Mouse (Mus musculus) CD8-positive naive resting alpha-beta T cell, adult 57 days (primary cell): ENCODE measurements around the gene Olfr311. TPM values are rescaled to one million over a fixed set of nuclear protein-coding genes. Genes with fewer than 3 reads are reported as not detected.

Source experiments
- total RNA-seq: library from RNA; stranded (reverse); gene quantifications from one replicate; pipeline ENCODE4 v1.2.4, GENCODE M21; 2023

Olfr311 gene
- not detected for total RNA-seq

GRCm38 (mm10) chr11:58838951-58839350 lies at the start of gene Olfr311:
Olfr311 (plus strand) TSS chr11:58839251.

GRCm38 (mm10) chr11:58801558-58802228 lies 37.4 kb upstream of the Olfr311 start, which contains the start of gene Fam183b:
Fam183b (minus strand) TSS chr11:58801960.

GRCm38 (mm10) chr11:58814700-58815099 lies 24.4 kb upstream of the Olfr311 start, which contains the start of gene Olfr313:
Olfr313 (plus strand) TSS chr11:58815000.

GRCm38 (mm10) chr11:58828937-58829336 lies 10.1 kb upstream of the Olfr311 start, which contains the start of gene Olfr312:
Olfr312 (plus strand) TSS chr11:58829237.

GRCm38 (mm10) chr11:58846919-58847461 lies 7.9 kb downstream of the Olfr311 start, which contains the start of gene Gm12258:
Gm12258 (plus strand) TSS chr11:58847158.

GRCm38 (mm10) chr11:58867039-58867953 lies 28.2 kb downstream of the Olfr311 start, which contains the start of gene 2810021J22Rik:
2810021J22Rik (plus strand) TSS chr11:58867216.

Other genes starting within 250 kb of the Olfr311 start
- not detected for gene Olfr324, start 244.1 kb upstream of the Olfr311 start, total RNA-seq
- gene 2210407C18Rik, start 223.2 kb upstream of the Olfr311 start, total RNA-seq = not detected
- not detected for gene Olfr323, start 208.8 kb upstream of the Olfr311 start, total RNA-seq
- gene Trim58, start 198.8 kb upstream of the Olfr311 start, total RNA-seq = not detected
- not detected for gene Olfr322, start 180.5 kb upstream of the Olfr311 start, total RNA-seq
- not detected for gene Olfr320, start 158.2 kb upstream of the Olfr311 start, total RNA-seq
- gene Olfr319, start 140.1 kb upstream of the Olfr311 start, total RNA-seq = not detected
- gene Olfr318, start 115.2 kb upstream of the Olfr311 start, total RNA-seq = 0.43 TPM
- not detected for gene Olfr317, start 100.0 kb upstream of the Olfr311 start, total RNA-seq
- gene Olfr316, start 86.5 kb upstream of the Olfr311 start, total RNA-seq = not detected
- not detected for gene Olfr315, start 66.1 kb upstream of the Olfr311 start, total RNA-seq
- not detected for gene Olfr314, start 56.3 kb upstream of the Olfr311 start, total RNA-seq
- gene Fam183b, start 37.3 kb upstream of the Olfr311 start, total RNA-seq = not detected
- gene Olfr313, start 24.3 kb upstream of the Olfr311 start, total RNA-seq = not detected
- gene Olfr312, start 10.0 kb upstream of the Olfr311 start, total RNA-seq = not detected
- 8.2 TPM for gene Gm12258, start 7.9 kb downstream of the Olfr311 start, total RNA-seq
- gene 2810021J22Rik, start 28.0 kb downstream of the Olfr311 start, total RNA-seq = 12.2 TPM
- 11.7 TPM for gene Zfp39, start 65.0 kb downstream of the Olfr311 start, total RNA-seq
- not detected for gene Btnl10, start 78.7 kb downstream of the Olfr311 start, total RNA-seq
- 120 TPM for gene Rnf187, start 99.7 kb downstream of the Olfr311 start, total RNA-seq
- 11.3 TPM for gene Hist3h2ba, start 109.7 kb downstream of the Olfr311 start, total RNA-seq
- gene Hist3h2a, start 115.4 kb downstream of the Olfr311 start, total RNA-seq = 40.1 TPM
- 0.28 TPM for gene Trim17, start 115.4 kb downstream of the Olfr311 start, total RNA-seq
- 64.9 TPM for gene Trim11, start 138.8 kb downstream of the Olfr311 start, total RNA-seq